Mouse (Mus musculus) lung, postnatal 0 days (tissue): ENCODE data around the gene Ugcg. TPM values are rescaled to one million over a fixed set of nuclear protein-coding genes. Genes with fewer than 3 reads are reported as not detected.
A peak's percentile ranks its signal among the peaks of the same experiment; 100 is the strongest.

ENCODE experiments used
- ATAC-seq: fragments of 200-750 bp; cut with Nextera tagmentation; 2 replicates; pipeline ENCODE4 v1.8.0; 2017; ENCODE audit warnings: moderate library complexity
- DNase-seq: peaks from one replicate; pipeline ENCODE4 v3.0.0-alpha.2; 2016; ENCODE audit warnings: low spot score
- H3K27ac ChIP-seq: fragments of 300-500 bp; sonication (generic); 2 replicates; pipeline ENCODE4 v1.5.1; 2014; ENCODE audit warnings: antibody characterized with exemption, mild to moderate bottlenecking, low read length, mixed read lengths
- H3K27me3 ChIP-seq: fragments of 300-500 bp; sonication (generic); replicated peaks from 2 replicates; pipeline ENCODE4 v1.6.1; 2014; ENCODE audit warnings: low read length, mixed read lengths; ENCODE audit not compliant: insufficient read depth
- H3K36me3 ChIP-seq: fragments of 300-500 bp; sonication (generic); 2 replicates; pipeline ENCODE4 v1.6.1; 2014; ENCODE audit warnings: low read length, mixed read lengths; ENCODE audit not compliant: insufficient read depth
- H3K4me1 ChIP-seq: fragments of 300-500 bp; sonication (generic); 2 replicates; pipeline ENCODE4 v1.6.1; 2014; ENCODE audit warnings: antibody characterized with exemption, low read depth, low read length, mixed read lengths; ENCODE audit not compliant: insufficient read depth
- H3K4me2 ChIP-seq: fragments of 300-500 bp; sonication (generic); replicated peaks from 2 replicates; pipeline ENCODE4 v1.6.1; 2014; ENCODE audit warnings: low read depth, mild to moderate bottlenecking, low read length, moderate library complexity, mixed read lengths
- H3K4me3 ChIP-seq: fragments of 300-500 bp; sonication (generic); 2 replicates; pipeline ENCODE4 v1.5.1; 2014; ENCODE audit warnings: low read depth, low read length
- H3K9ac ChIP-seq: fragments of 300-500 bp; sonication (generic); replicated peaks from 2 replicates; pipeline ENCODE4 v1.6.1; 2014; ENCODE audit warnings: low read depth, mild to moderate bottlenecking
- H3K9me3 ChIP-seq: fragments of 300-500 bp; sonication (generic); 2 replicates; pipeline ENCODE4 v1.6.1; 2016; ENCODE audit warnings: low read length, mixed read lengths
- CTCF ChIP-seq: IDR thresholded peaks from 2 replicates; pipeline ENCODE4 v1.5.1; 2016; ENCODE audit warnings: antibody characterized with exemption, mild to moderate bottlenecking
- EP300 ChIP-seq: IDR thresholded peaks from 2 replicates; pipeline ENCODE4 v1.6.1; 2016; ENCODE audit warnings: antibody characterized with exemption, mild to moderate bottlenecking, control low read depth
- WGBS: fragments of 180-500 bp; shearing (Covaris S2); extraction: QIAGEN DNeasy Blood & Tissue Kit; methylation state at CpG from one replicate; pipeline ENCODE4 v1.1.7; 2014; 5-methylcytosine and 5-hydroxymethylcytosine counted together
- polyA plus RNA-seq: library from polyadenylated mRNA; unstranded; fragments of >200 nt; fragmentation: Nextera tagmentation; extraction: Ambion mirVana; gene quantifications from 2 replicates; pipeline ENCODE4 v1.2.1, GENCODE M21; 2015

The Ugcg gene
- polyA plus RNA-seq, 1 experiment from 2014 or later = 13.8 TPM

GRCm38 (mm10) chr4:59160289-59160688 lies 28.8 kb upstream of the Ugcg start:
- no peak overlapping the region for H3K4me2 ChIP-seq
- no peak for ATAC-seq
- no peak overlapping the region for H3K9ac ChIP-seq
- TF ChIP-seq EP300 (no peak), CTCF (no peak)
- WGBS = 64% methylated on average over 5 of the region's 5 CpGs
- DNase-seq = no peak
- no peaks in the 10 kb centered on the region for H3K36me3 ChIP-seq
- no peaks in the 10 kb centered on the region for H3K27me3 ChIP-seq
- H3K9me3 ChIP-seq = no peaks in the 10 kb centered on the region
- H3K4me3 ChIP-seq = no peak overlapping the region
- no peaks in the 10 kb centered on the region for H3K4me1 ChIP-seq
- H3K27ac ChIP-seq = no peak overlapping the region

- peak overlapping the region; percentile 32; the same call in 1 of the 2 replicates for H3K27ac ChIP-seq
- ATAC-seq (peak; percentile 89), DNase-seq (peak; percentile 61)
Measured at GRCm38 (mm10) chr4:59160959-59161670, 27.9 kb upstream of the Ugcg start.

GRCm38 (mm10) chr4:59164034-59164433 lies 25.0 kb upstream of the Ugcg start:
- Histone ChIP-seq H3K4me1 (no peaks in the 10 kb centered on the region), H3K4me3 (no peak overlapping the region), H3K9me3 (no peaks in the 10 kb centered on the region), H3K4me2 (no peak overlapping the region), H3K27ac (no peak overlapping the region), H3K9ac (no peak overlapping the region), H3K27me3 (no peaks in the 10 kb centered on the region), H3K36me3 (no peaks in the 10 kb centered on the region)
- TF ChIP-seq EP300 (no peak), CTCF (no peak)
- DNase-seq (no peak), ATAC-seq (no peak)
- 63% methylated on average over 2 of the region's 2 CpGs for WGBS

More at GRCm38 (mm10) chr4:59160959-59161670, 27.9 kb upstream of the Ugcg start:
- Histone ChIP-seq H3K27me3 (no peaks in the 10 kb centered on the region), H3K36me3 (no peaks in the 10 kb centered on the region), H3K9ac (no peak overlapping the region), H3K4me3 (no peak overlapping the region), H3K4me1 (no peaks in the 10 kb centered on the region), H3K4me2 (0 out of 2 replicates have a peak overlapping the region, but pooled peaks have one; percentile 5), H3K9me3 (no peaks in the 10 kb centered on the region)
- 36% methylated on average over 8 of the region's 8 CpGs for WGBS
- TF ChIP-seq CTCF (no peak), EP300 (peak; percentile 61; the same call in 1 of the 2 replicates)

GRCm38 (mm10) chr4:59167251-59167847 lies 21.7 kb upstream of the Ugcg start:
- no peaks in the 10 kb centered on the region for H3K4me1 ChIP-seq
- no peak overlapping the region for H3K4me3 ChIP-seq
- no peaks in the 10 kb centered on the region for H3K9me3 ChIP-seq
- DNase-seq = no peak
- no peaks in the 10 kb centered on the region for H3K27me3 ChIP-seq
- no peaks in the 10 kb centered on the region for H3K36me3 ChIP-seq
- no peak for ATAC-seq
- no peak overlapping the region for H3K27ac ChIP-seq
- no peak for TF ChIP-seq CTCF
- TF ChIP-seq EP300 = no peak
- WGBS = 93% methylated on average over 2 of the region's 2 CpGs
- H3K4me2 ChIP-seq = no peak overlapping the region
- no peak overlapping the region for H3K9ac ChIP-seq

- H3K36me3 ChIP-seq = no peaks in the 10 kb centered on the region
- 71% methylated on average over 5 of the region's 5 CpGs for WGBS
- no peaks in the 10 kb centered on the region for H3K9me3 ChIP-seq
- ATAC-seq = no peak
- no peak overlapping the region for H3K4me2 ChIP-seq
- H3K27ac ChIP-seq = no peak overlapping the region
- H3K4me3 ChIP-seq = no peak overlapping the region
- no peak overlapping the region for H3K9ac ChIP-seq
- H3K4me1 ChIP-seq = no peaks in the 10 kb centered on the region
- TF ChIP-seq CTCF (no peak), EP300 (no peak)
- DNase-seq = no peak
- no peaks in the 10 kb centered on the region for H3K27me3 ChIP-seq
Measured at GRCm38 (mm10) chr4:59169981-59170380, 19.1 kb upstream of the Ugcg start.

GRCm38 (mm10) chr4:59172616-59173015 lies 16.4 kb upstream of the Ugcg start:
- Histone ChIP-seq H3K9me3 (no peaks in the 10 kb centered on the region), H3K9ac (no peak overlapping the region), H3K4me3 (no peak overlapping the region), H3K27me3 (no peaks in the 10 kb centered on the region), H3K4me2 (no peak overlapping the region), H3K4me1 (no peaks in the 10 kb centered on the region), H3K36me3 (no peaks in the 10 kb centered on the region), H3K27ac (no peak overlapping the region)
- DNase-seq (no peak), ATAC-seq (no peak)
- 55% methylated on average over 2 of the region's 2 CpGs for WGBS
- TF ChIP-seq CTCF (no peak), EP300 (no peak)
